ENCODE assay signal across 28 mouse cellular contexts in the genomic region with DNA sequence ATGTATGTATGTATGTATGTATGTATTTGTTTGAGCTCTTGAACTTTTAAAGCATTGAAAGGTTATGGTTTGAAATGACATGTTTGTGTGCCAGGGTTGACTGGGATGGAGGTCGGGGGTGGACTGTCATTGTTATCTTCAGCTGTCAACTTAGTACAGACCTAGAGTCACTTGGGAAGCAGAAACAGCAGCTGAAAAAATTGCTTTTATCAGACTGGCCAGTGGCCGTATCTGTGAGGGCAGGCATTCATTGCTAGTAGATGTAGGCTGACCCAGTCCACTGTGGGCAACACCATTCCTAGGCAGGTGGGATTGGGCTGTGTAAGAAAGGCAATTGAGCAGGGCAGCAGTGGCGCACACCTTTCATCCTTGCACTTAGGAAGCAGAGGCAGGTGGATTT. TPM values are rescaled to one million over a fixed set of nuclear protein-coding genes. Genes with fewer than 3 reads are reported as not detected.
"Had no signal": no experiment of that assay in that cellular context is flagged by ENCODE, and none has a peak within 500 bp of the region (broad histone marks: within the 10 kb centered on the region; RNA-seq: fewer than 3 reads in every experiment).

No protein-coding gene starts in this region.

- H3K4me3 ChIP-seq: intestine, embryonic 15.5 days; kidney, embryonic 15.5 days; limb, embryonic 12.5 days; limb, embryonic 15.5 days; lung, embryonic 15.5 days; midbrain, embryonic 10.5 days; midbrain, embryonic 13.5 days; neural tube, embryonic 12.5 days; neural tube, embryonic 15.5 days; stomach, embryonic 15.5 days had no signal

- H3K4me2 ChIP-seq: intestine, embryonic 15.5 days; kidney, embryonic 15.5 days; limb, embryonic 12.5 days; limb, embryonic 15.5 days; lung, embryonic 15.5 days; midbrain, embryonic 13.5 days; neural tube, embryonic 12.5 days; neural tube, embryonic 15.5 days; stomach, embryonic 15.5 days had no signal

- H3K27ac ChIP-seq: intestine, embryonic 15.5 days; kidney, embryonic 15.5 days; limb, embryonic 12.5 days; limb, embryonic 15.5 days; lung, embryonic 15.5 days; midbrain, embryonic 10.5 days; midbrain, embryonic 13.5 days; neural tube, embryonic 12.5 days; neural tube, embryonic 15.5 days; stomach, embryonic 15.5 days had no signal

- H3K9me3 ChIP-seq: intestine, embryonic 15.5 days; kidney, embryonic 15.5 days; limb, embryonic 15.5 days; lung, embryonic 15.5 days; neural tube, embryonic 12.5 days; stomach, embryonic 15.5 days had no signal

- H3K36me3 ChIP-seq: intestine, embryonic 15.5 days; kidney, embryonic 15.5 days; limb, embryonic 12.5 days; limb, embryonic 15.5 days; lung, embryonic 15.5 days; midbrain, embryonic 10.5 days; midbrain, embryonic 13.5 days; neural tube, embryonic 12.5 days; neural tube, embryonic 15.5 days; stomach, embryonic 15.5 days had no signal

- H3K4me1 ChIP-seq: stomach, embryonic 15.5 days had no signal

- DNase-seq: kidney, adult 11 months; kidney, adult 8-10 months; kidney, postnatal 10 days; kidney, postnatal 4 days; left cerebral cortex, postnatal 4 days; lung, adult 18-20 months; lung, postnatal 10 days; lung, postnatal 36 days; retina, postnatal 1 day; right cerebral cortex, postnatal 25 days; spleen, adult 18-20 months; thymus, postnatal 25 days had no signal

- H3K27me3 ChIP-seq: intestine, embryonic 15.5 days; kidney, embryonic 15.5 days; limb, embryonic 12.5 days; limb, embryonic 15.5 days; lung, embryonic 15.5 days; midbrain, embryonic 13.5 days; neural tube, embryonic 12.5 days; neural tube, embryonic 15.5 days; stomach, embryonic 15.5 days had no signal

- H3K9ac ChIP-seq: intestine, embryonic 15.5 days; kidney, embryonic 15.5 days; limb, embryonic 12.5 days; limb, embryonic 15.5 days; lung, embryonic 15.5 days; midbrain, embryonic 13.5 days; neural tube, embryonic 12.5 days; neural tube, embryonic 15.5 days; stomach, embryonic 15.5 days had no signal

- ATAC-seq: intestine, embryonic 15.5 days; midbrain, embryonic 13.5 days had no signal

RNA-seq across cellular contexts. Expression of gene Gm49450, which starts 6.2 kb away (rescaled TPM):
- total RNA-seq: layer of hippocampus, adult 18-20 months; layer of hippocampus, postnatal 14 days; left cerebral cortex, adult 8-10 months; left cerebral cortex, postnatal 14 days; left cerebral cortex, postnatal 4 days had no signal
- polyA plus RNA-seq: intestine, embryonic 15.5 days; kidney, embryonic 15.5 days; limb, embryonic 12.5 days; limb, embryonic 15.5 days; lung, embryonic 15.5 days; midbrain, embryonic 10.5 days; midbrain, embryonic 13.5 days; midbrain, postnatal 0 days; neural tube, embryonic 12.5 days; neural tube, embryonic 15.5 days; stomach, embryonic 15.5 days; thymus, postnatal 0 days had no signal
